Mouse (Mus musculus) spleen, adult 2 months (tissue): ENCODE results near the gene Vwc2.

Experiments
- CTCF ChIP-seq: fragments of 200-500 bp; IDR thresholded peaks from 2 replicates; pipeline ENCODE4 v1.5.1; 2011; ENCODE audit warnings: mild to moderate bottlenecking, inconsistent platforms; ENCODE audit not compliant: insufficient read depth, insufficient read length, insufficient replicate concordance; ENCODE audit errors: extremely low read depth
- POLR2A ChIP-seq: fragments of 200-500 bp; IDR thresholded peaks from 2 replicates; pipeline ENCODE4 v1.6.1; 2011; ENCODE audit warnings: low read depth, low read length, inconsistent platforms

- no peak for TF ChIP-seq CTCF
- TF ChIP-seq POLR2A, result no peak
These were observed 15.0 kb upstream of the Vwc2 start for GRCm38 (mm10) chr11:11099011-11099410.
